Mouse (Mus musculus) left cerebral cortex, postnatal 10 days (tissue): ENCODE measurements at regions not wholly inside any gene's neighbourhood (a gene's known extent, or its start where the extent isn't known, plus 50 kb on each side); places are given as distances from the start of the nearest gene placed in this dataset.

Experiments used
- DNase-seq, 2 experiments: peaks; one replicate each; pipeline ENCODE4 v3.0.0; 2021 to 2022; ENCODE audit warnings: low spot score in 2 of 2, mixed read lengths in 1 of 2; ENCODE audit errors: extremely low spot score in 1 of 2
- intact Hi-C: fragments of 180-260 bp; cut with DNase I; formaldehyde crosslinking; loops from one replicate; pipeline ENCODE4 v1.15.1; 2025

GRCm38 (mm10) chrX:163669886-163670285 is 91.2 kb downstream of the Rnf138rt1 start:
- peak in 1 of 2 experiments; percentile 20 for DNase-seq
- intact Hi-C loops, result no loop called here
